Mouse (Mus musculus): ENCODE measurements around the gene Atf3. TPM values are rescaled to one million over a fixed set of nuclear protein-coding genes. Genes with fewer than 3 reads are reported as not detected.

Gene Atf3
- polyA plus RNA-seq, 1 experiment from 2014 or later: 1.8 TPM

DNA sequence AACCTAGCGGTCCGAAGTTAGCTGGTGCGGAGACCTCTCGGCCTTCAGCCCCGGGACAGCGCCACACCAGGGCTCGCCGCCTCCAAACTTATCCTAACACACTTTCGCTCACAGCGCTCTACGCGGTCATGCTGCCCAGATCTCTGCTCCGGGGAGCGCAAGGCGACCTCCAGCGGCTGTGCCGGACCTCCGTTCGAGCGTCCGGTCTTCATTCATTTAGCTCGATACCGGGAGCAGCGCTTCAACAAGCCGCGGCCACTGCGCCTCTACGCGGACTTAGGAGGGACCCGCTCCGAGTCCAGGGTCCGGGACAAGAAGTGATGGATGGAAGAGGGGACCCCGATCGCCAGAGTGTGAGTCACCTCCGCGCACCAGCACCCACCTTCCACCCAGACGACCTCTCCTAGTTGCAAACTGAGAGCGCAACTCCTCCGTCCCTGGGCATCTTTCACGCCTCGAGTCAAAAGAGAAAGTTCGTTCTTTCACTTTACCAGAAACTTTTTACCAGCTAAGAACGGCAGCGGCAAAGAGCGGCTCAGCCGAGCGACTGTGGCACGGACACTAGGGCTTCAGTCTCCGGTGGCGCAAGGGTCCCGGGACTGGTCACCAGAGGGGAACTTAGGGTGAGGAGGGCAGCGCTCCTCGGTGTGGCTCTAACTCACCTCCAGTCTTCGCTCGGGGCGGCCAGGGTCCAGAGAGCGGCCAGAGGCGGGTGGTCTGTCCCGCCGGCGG lies 35.2 kb downstream of the Atf3 start:
- no peak overlapping the region for H3K27ac ChIP-seq (replicated peaks; ENCODE audit: low read depth, low read length)
- peaks cover 34% of the 10 kb centered on the region for H3K4me1 ChIP-seq (ENCODE audit: control insufficient read depth, insufficient read depth, low read length)
- ATAC-seq (ENCODE audit: low FRiP score, low TSS enrichment): no peak
- no peaks in the 10 kb centered on the region for H3K9me3 ChIP-seq (ENCODE audit: control insufficient read depth, low read length)
- peak; percentile 67 for DNase-seq
- peak overlapping the region; percentile 51 for H3K4me3 ChIP-seq (replicated peaks; ENCODE audit: low read depth, low read length)
- H3K9ac ChIP-seq (replicated peaks; ENCODE audit: low read length): peak overlapping the region; percentile 40; the same call in 1 of the 2 replicates
- H3K36me3 ChIP-seq (ENCODE audit: control insufficient read depth, insufficient read depth, low read length): no peaks in the 10 kb centered on the region
- WGBS: under 1% methylated on average over 61 of the region's 61 CpGs
- H3K4me2 ChIP-seq (ENCODE audit: low read length): peak overlapping the region; percentile 91
- H3K27me3 ChIP-seq (ENCODE audit: control insufficient read depth, insufficient read depth, low read length): peaks cover 71% of the 10 kb centered on the region

GRCm38 (mm10) chr1:191181469-191182259 lies 36.2 kb downstream of the Atf3 start:
- Histone ChIP-seq H3K4me2 (ENCODE audit: low read length) (peak overlapping the region; percentile 91), H3K9me3 (ENCODE audit: control insufficient read depth, low read length) (no peaks in the 10 kb centered on the region), H3K27ac (replicated peaks; ENCODE audit: low read depth, low read length) (no peak overlapping the region), H3K36me3 (ENCODE audit: control insufficient read depth, insufficient read depth, low read length) (no peaks in the 10 kb centered on the region), H3K27me3 (ENCODE audit: control insufficient read depth, insufficient read depth, low read length) (peaks cover 64% of the 10 kb centered on the region), H3K4me3 (replicated peaks; ENCODE audit: low read depth, low read length) (no peak overlapping the region), H3K4me1 (ENCODE audit: control insufficient read depth, insufficient read depth, low read length) (peaks cover 34% of the 10 kb centered on the region), H3K9ac (replicated peaks; ENCODE audit: low read length) (no peak overlapping the region)
- WGBS: 53% methylated on average over 12 of the region's 12 CpGs
- no peak for DNase-seq
- no peak for ATAC-seq (ENCODE audit: low FRiP score, low TSS enrichment)

- WGBS: 82% methylated on average over 4 of the region's 4 CpGs
Observed at GRCm38 (mm10) chr1:191180397-191180796, 37.4 kb downstream of the Atf3 start.

GRCm38 (mm10) chr1:191179846-191180245 lies 38.0 kb downstream of the Atf3 start:
- H3K4me2 ChIP-seq (ENCODE audit: low read length): no peak overlapping the region
- DNase-seq (no peak), ATAC-seq (ENCODE audit: low FRiP score, low TSS enrichment) (no peak)
- H3K27ac ChIP-seq (replicated peaks; ENCODE audit: low read depth, low read length): no peak overlapping the region
- no peaks in the 10 kb centered on the region for H3K9me3 ChIP-seq (ENCODE audit: control insufficient read depth, low read length)
- H3K27me3 ChIP-seq (ENCODE audit: control insufficient read depth, insufficient read depth, low read length): peaks cover 47% of the 10 kb centered on the region
- WGBS: 59% methylated on average over 2 of the region's 2 CpGs
- no peak overlapping the region for H3K9ac ChIP-seq (replicated peaks; ENCODE audit: low read length)
- H3K36me3 ChIP-seq (ENCODE audit: control insufficient read depth, insufficient read depth, low read length): no peaks in the 10 kb centered on the region
- no peak overlapping the region for H3K4me3 ChIP-seq (replicated peaks; ENCODE audit: low read depth, low read length)
- H3K4me1 ChIP-seq (ENCODE audit: control insufficient read depth, insufficient read depth, low read length): peaks cover 16% of the 10 kb centered on the region

More at GRCm38 (mm10) chr1:191180397-191180796, 37.4 kb downstream of the Atf3 start:
- Histone ChIP-seq H3K4me2 (ENCODE audit: low read length) (no peak overlapping the region), H3K9me3 (ENCODE audit: control insufficient read depth, low read length) (no peaks in the 10 kb centered on the region), H3K4me3 (replicated peaks; ENCODE audit: low read depth, low read length) (no peak overlapping the region), H3K27me3 (ENCODE audit: control insufficient read depth, insufficient read depth, low read length) (peaks cover 53% of the 10 kb centered on the region), H3K9ac (replicated peaks; ENCODE audit: low read length) (no peak overlapping the region), H3K27ac (replicated peaks; ENCODE audit: low read depth, low read length) (no peak overlapping the region), H3K36me3 (ENCODE audit: control insufficient read depth, insufficient read depth, low read length) (no peaks in the 10 kb centered on the region), H3K4me1 (ENCODE audit: control insufficient read depth, insufficient read depth, low read length) (peaks cover 21% of the 10 kb centered on the region)
- no peak for DNase-seq
- no peak for ATAC-seq (ENCODE audit: low FRiP score, low TSS enrichment)

- Histone ChIP-seq H3K27me3 (ENCODE audit: control insufficient read depth, insufficient read depth, low read length) (peaks cover 38% of the 10 kb centered on the region), H3K9me3 (ENCODE audit: control insufficient read depth, low read length) (no peaks in the 10 kb centered on the region), H3K4me3 (replicated peaks; ENCODE audit: low read depth, low read length) (no peak overlapping the region), H3K9ac (replicated peaks; ENCODE audit: low read length) (no peak overlapping the region), H3K36me3 (ENCODE audit: control insufficient read depth, insufficient read depth, low read length) (no peaks in the 10 kb centered on the region), H3K4me1 (ENCODE audit: control insufficient read depth, insufficient read depth, low read length) (peaks cover 8% of the 10 kb centered on the region; the same call in 1 of the 2 replicates), H3K27ac (replicated peaks; ENCODE audit: low read depth, low read length) (no peak overlapping the region), H3K4me2 (ENCODE audit: low read length) (no peak overlapping the region)
- DNase-seq (peak; percentile 35), ATAC-seq (ENCODE audit: low FRiP score, low TSS enrichment) (no peak)
- WGBS: 50% methylated on average over 15 of the region's 15 CpGs
Observed at GRCm38 (mm10) chr1:191178511-191179188, 39.2 kb downstream of the Atf3 start.

- Histone ChIP-seq H3K27me3 (ENCODE audit: control insufficient read depth, insufficient read depth, low read length) (peaks cover 24% of the 10 kb centered on the region; the same call in 1 of the 2 replicates), H3K9me3 (ENCODE audit: control insufficient read depth, low read length) (no peaks in the 10 kb centered on the region), H3K4me3 (replicated peaks; ENCODE audit: low read depth, low read length) (no peak overlapping the region), H3K4me2 (ENCODE audit: low read length) (no peak overlapping the region), H3K36me3 (ENCODE audit: control insufficient read depth, insufficient read depth, low read length) (no peaks in the 10 kb centered on the region), H3K27ac (replicated peaks; ENCODE audit: low read depth, low read length) (no peak overlapping the region), H3K9ac (replicated peaks; ENCODE audit: low read length) (no peak overlapping the region), H3K4me1 (ENCODE audit: control insufficient read depth, insufficient read depth, low read length) (no peaks in the 10 kb centered on the region)
- DNase-seq (no peak), ATAC-seq (ENCODE audit: low FRiP score, low TSS enrichment) (no peak)
- 78% methylated on average over 7 of the region's 7 CpGs for WGBS
Observed at GRCm38 (mm10) chr1:191176887-191177286, 41.0 kb downstream of the Atf3 start.

- DNase-seq (peak; percentile 75), ATAC-seq (ENCODE audit: low FRiP score, low TSS enrichment) (no peak)
- WGBS: 13% methylated on average over 6 of the region's 6 CpGs
- no peaks in the 10 kb centered on the region for H3K9me3 ChIP-seq (ENCODE audit: control insufficient read depth, low read length)
- H3K36me3 ChIP-seq (ENCODE audit: control insufficient read depth, insufficient read depth, low read length): no peaks in the 10 kb centered on the region
- no peak overlapping the region for H3K4me3 ChIP-seq (replicated peaks; ENCODE audit: low read depth, low read length)
- no peaks in the 10 kb centered on the region for H3K27me3 ChIP-seq (ENCODE audit: control insufficient read depth, insufficient read depth, low read length)
- H3K9ac ChIP-seq (replicated peaks; ENCODE audit: low read length): no peak overlapping the region
- H3K27ac ChIP-seq (replicated peaks; ENCODE audit: low read depth, low read length): no peak overlapping the region
- H3K4me1 ChIP-seq (ENCODE audit: control insufficient read depth, insufficient read depth, low read length): no peaks in the 10 kb centered on the region
- H3K4me2 ChIP-seq (ENCODE audit: low read length): no peak overlapping the region
Observed at GRCm38 (mm10) chr1:191172487-191172886, 45.4 kb downstream of the Atf3 start.

DNA sequence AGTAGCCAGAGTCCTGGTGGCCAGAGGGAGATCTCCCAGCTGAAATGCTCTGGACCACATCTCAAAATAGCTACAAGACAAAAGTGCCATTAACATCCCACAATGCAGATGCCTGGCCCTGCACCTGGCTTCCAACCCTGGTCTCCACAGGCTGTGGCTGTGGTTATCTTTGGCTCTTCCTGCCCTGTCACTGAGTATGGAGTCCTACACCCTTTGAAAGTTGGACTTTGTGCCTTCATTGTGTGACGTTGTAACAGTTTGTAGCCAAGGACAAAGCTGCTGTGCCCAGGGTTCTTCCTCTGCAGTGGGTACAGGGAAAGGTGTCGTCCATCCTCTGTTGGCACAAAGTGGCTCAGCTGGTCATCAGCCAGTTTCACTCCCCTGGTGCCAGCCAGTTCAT lies 47.4 kb downstream of the Atf3 start:
- no peak for ATAC-seq (ENCODE audit: low FRiP score, low TSS enrichment)
- H3K9me3 ChIP-seq (ENCODE audit: control insufficient read depth, low read length): no peaks in the 10 kb centered on the region
- 85% methylated on average over 2 of the region's 2 CpGs for WGBS
- no peaks in the 10 kb centered on the region for H3K36me3 ChIP-seq (ENCODE audit: control insufficient read depth, insufficient read depth, low read length)
- no peaks in the 10 kb centered on the region for H3K27me3 ChIP-seq (ENCODE audit: control insufficient read depth, insufficient read depth, low read length)
- H3K27ac ChIP-seq (replicated peaks; ENCODE audit: low read depth, low read length): no peak overlapping the region
- H3K9ac ChIP-seq (replicated peaks; ENCODE audit: low read length): no peak overlapping the region
- DNase-seq: no peak
- H3K4me1 ChIP-seq (ENCODE audit: control insufficient read depth, insufficient read depth, low read length): 0 out of 2 replicates have a peak, but pooled peaks cover 7% of the 10 kb centered on the region
- no peak overlapping the region for H3K4me3 ChIP-seq (replicated peaks; ENCODE audit: low read depth, low read length)
- no peak overlapping the region for H3K4me2 ChIP-seq (ENCODE audit: low read length)
